ENCODE assay signal across 11 mouse cellular contexts in genomic region chr3:88334029-88334658, GRCm38 (mm10). TPM values are rescaled to one million over a fixed set of nuclear protein-coding genes. Genes with fewer than 3 reads are reported as not detected.
DNase-seq lines count a peak whose midpoint lies in the region; ATAC-seq lines count a peak whose summit lies in the region.
"Had no signal": no experiment of that assay in that cellular context is flagged by ENCODE, and none has a peak within 500 bp of the region (broad histone marks: within the 10 kb centered on the region; RNA-seq: fewer than 3 reads in every experiment).

No protein-coding gene starts in this region.

- DNase-seq in heart, postnatal 25 days (ENCODE audit: low spot score): no peak
- no peak for DNase-seq in thymus, postnatal 14 days
- no peak for DNase-seq in frontal cortex, postnatal 14 days (ENCODE audit: low spot score in 2 of 2)
- no peak for DNase-seq in testis, postnatal 10 days (ENCODE audit: low spot score)
- DNase-seq: cerebellum, postnatal 10 days had no signal

- no peak overlapping the region for H3K9ac ChIP-seq in heart, embryonic 15.5 days
- H3K9ac ChIP-seq in intestine, embryonic 15.5 days: peak overlapping the region; percentile 42
- 0 out of 2 replicates have a peak overlapping the region, but pooled peaks have one; percentile 4 for H3K9ac ChIP-seq in limb, embryonic 15.5 days
- H3K9ac ChIP-seq in stomach, embryonic 14.5 days (replicated peaks; ENCODE audit: low read depth, low read length): no peak overlapping the region

- no peaks in the 10 kb centered on the region for H3K27me3 ChIP-seq in heart, embryonic 15.5 days
- no peaks in the 10 kb centered on the region for H3K27me3 ChIP-seq in intestine, embryonic 15.5 days (replicated peaks)
- no peaks in the 10 kb centered on the region for H3K27me3 ChIP-seq in limb, embryonic 15.5 days
- no peaks in the 10 kb centered on the region for H3K27me3 ChIP-seq in stomach, embryonic 14.5 days (ENCODE audit: control insufficient read depth, insufficient read depth, low read length)

- peak overlapping the region; percentile 74; the same call in 1 of the 2 replicates for H3K4me2 ChIP-seq in heart, embryonic 15.5 days
- H3K4me2 ChIP-seq in intestine, embryonic 15.5 days (replicated peaks): peak overlapping the region; percentile 66
- H3K4me2 ChIP-seq in limb, embryonic 15.5 days: peak overlapping the region; percentile 12; the same call in 1 of the 2 replicates
- peak overlapping the region; percentile 34 for H3K4me2 ChIP-seq in stomach, embryonic 14.5 days (replicated peaks; ENCODE audit: low read depth, low read length)

- H3K4me1 ChIP-seq in heart, embryonic 15.5 days (replicated peaks): peaks cover 33% of the 10 kb centered on the region
- peaks cover 10% of the 10 kb centered on the region for H3K4me1 ChIP-seq in intestine, embryonic 15.5 days (replicated peaks)
- peaks cover 28% of the 10 kb centered on the region for H3K4me1 ChIP-seq in limb, embryonic 15.5 days
- peaks cover 18% of the 10 kb centered on the region for H3K4me1 ChIP-seq in stomach, embryonic 14.5 days (ENCODE audit: control insufficient read depth, insufficient read depth, low read length)

- H3K4me3 ChIP-seq in heart, embryonic 15.5 days: peak overlapping the region; percentile 96; the same call in 1 of the 2 replicates
- peak overlapping the region; percentile 81 for H3K4me3 ChIP-seq in intestine, embryonic 15.5 days (replicated peaks)
- peak overlapping the region; percentile 27 for H3K4me3 ChIP-seq in limb, embryonic 15.5 days
- H3K4me3 ChIP-seq in stomach, embryonic 14.5 days (ENCODE audit: low read depth, low read length): peak overlapping the region; percentile 25

- intact Hi-C loops in heart, postnatal 25 days (cut with DNase I): no loop called here

- H3K27ac ChIP-seq in heart, embryonic 15.5 days: 0 out of 2 replicates have a peak overlapping the region, but pooled peaks have one; percentile 9
- H3K27ac ChIP-seq in intestine, embryonic 15.5 days: peak overlapping the region; percentile 93
- H3K27ac ChIP-seq in limb, embryonic 15.5 days: peak overlapping the region; percentile 59
- H3K27ac ChIP-seq in stomach, embryonic 14.5 days (ENCODE audit: low read length): peak overlapping the region; percentile 82

- no peaks in the 10 kb centered on the region for H3K9me3 ChIP-seq in heart, embryonic 15.5 days (replicated peaks)
- no peaks in the 10 kb centered on the region for H3K9me3 ChIP-seq in intestine, embryonic 15.5 days
- H3K9me3 ChIP-seq in limb, embryonic 15.5 days: no peaks in the 10 kb centered on the region
- H3K9me3 ChIP-seq in stomach, embryonic 14.5 days (ENCODE audit: control insufficient read depth, low read depth, low read length): no peaks in the 10 kb centered on the region

- peaks cover 5% of the 10 kb centered on the region; the same call in 1 of the 2 replicates for H3K36me3 ChIP-seq in heart, embryonic 15.5 days
- peaks cover 2% of the 10 kb centered on the region; the same call in 1 of the 2 replicates for H3K36me3 ChIP-seq in intestine, embryonic 15.5 days
- H3K36me3 ChIP-seq in limb, embryonic 15.5 days: peaks cover 14% of the 10 kb centered on the region
- peaks cover 2% of the 10 kb centered on the region; the same call in 1 of the 2 replicates for H3K36me3 ChIP-seq in stomach, embryonic 14.5 days (ENCODE audit: control insufficient read depth, insufficient read depth, low read length)

- no peak for ATAC-seq in heart, embryonic 15.5 days (replicated peaks; ENCODE audit: insufficient number of reproducible peaks, insufficient read depth, low FRiP score, low read depth)
- ATAC-seq in intestine, embryonic 15.5 days: peak; percentile 83
- no peak for ATAC-seq in limb, embryonic 15.5 days (ENCODE audit: insufficient number of reproducible peaks, low FRiP score, low TSS enrichment, low read depth)
- peak; percentile 54 for ATAC-seq in stomach, embryonic 14.5 days (ENCODE audit: insufficient number of reproducible peaks, insufficient read depth, low FRiP score, low read depth)
- ATAC-seq: hindbrain, embryonic 16.5 days had no signal

- 43% methylated on average over 12 of the region's 12 CpGs for WGBS in heart, embryonic 15.5 days
- WGBS in intestine, embryonic 15.5 days: 34% methylated on average over 12 of the region's 12 CpGs
- WGBS in limb, embryonic 15.5 days: 45% methylated on average over 12 of the region's 12 CpGs
- WGBS in stomach, embryonic 14.5 days: 34% methylated on average over 12 of the region's 12 CpGs

RNA-seq across cellular contexts. Expression of gene Tmem79, which starts 1.8 kb away (rescaled TPM):
- 1.7 and 2.2 TPM in 2 replicates for polyA plus RNA-seq in heart, embryonic 15.5 days (2015; fragmentation: Nextera tagmentation; extraction: Ambion mirVana)
- 1 to 10 TPM; 1.8 to 2.2 TPM for total RNA-seq in heart, postnatal 25 days (2021)
- 20.6 and 21.6 TPM in 2 replicates for polyA plus RNA-seq in intestine, embryonic 15.5 days (2015; fragmentation: Nextera tagmentation; extraction: Ambion mirVana)
- polyA plus RNA-seq in limb, embryonic 15.5 days (2015; fragmentation: Nextera tagmentation; extraction: Ambion mirVana): 36.0 and 37.2 TPM in 2 replicates
- polyA plus RNA-seq in stomach, embryonic 14.5 days (2014; fragmentation: Nextera tagmentation; extraction: Ambion mirVana): 20.5 and 23.1 TPM in 2 replicates

RNA-seq across cellular contexts. Expression of gene Smg5, which starts 1.9 kb away (rescaled TPM):
- 41.1 and 52.8 TPM in 2 replicates for polyA plus RNA-seq in heart, embryonic 15.5 days (2015; fragmentation: Nextera tagmentation; extraction: Ambion mirVana)
- total RNA-seq in heart, postnatal 25 days (2021): 10 to 100 TPM; 42.9 to 45.5 TPM
- polyA plus RNA-seq in intestine, embryonic 15.5 days (2015; fragmentation: Nextera tagmentation; extraction: Ambion mirVana): 39.9 and 45.8 TPM in 2 replicates
- polyA plus RNA-seq in limb, embryonic 15.5 days (2015; fragmentation: Nextera tagmentation; extraction: Ambion mirVana): 42.7 and 42.9 TPM in 2 replicates
- 38.9 and 39.4 TPM in 2 replicates for polyA plus RNA-seq in stomach, embryonic 14.5 days (2014; fragmentation: Nextera tagmentation; extraction: Ambion mirVana)

RNA-seq across cellular contexts. Expression of gene Glmp, which starts 9.3 kb away (rescaled TPM):
- polyA plus RNA-seq in heart, embryonic 15.5 days (2015; fragmentation: Nextera tagmentation; extraction: Ambion mirVana): 143 and 156 TPM in 2 replicates
- total RNA-seq in heart, postnatal 25 days (2021): 10 to 100 TPM; 71.9 to 79.7 TPM
- polyA plus RNA-seq in intestine, embryonic 15.5 days (2015; fragmentation: Nextera tagmentation; extraction: Ambion mirVana): 268 and 282 TPM in 2 replicates
- polyA plus RNA-seq in limb, embryonic 15.5 days (2015; fragmentation: Nextera tagmentation; extraction: Ambion mirVana): 198 and 199 TPM in 2 replicates
- 121 and 132 TPM in 2 replicates for polyA plus RNA-seq in stomach, embryonic 14.5 days (2014; fragmentation: Nextera tagmentation; extraction: Ambion mirVana)

RNA-seq across cellular contexts. Expression of gene Paqr6, which starts 30.2 kb away (rescaled TPM):
- 3.9 and 5.1 TPM in 2 replicates for polyA plus RNA-seq in heart, embryonic 15.5 days (2015; fragmentation: Nextera tagmentation; extraction: Ambion mirVana)
- under 1 TPM; 0.39 to 0.42 TPM for total RNA-seq in heart, postnatal 25 days (2021)
- polyA plus RNA-seq in intestine, embryonic 15.5 days (2015; fragmentation: Nextera tagmentation; extraction: Ambion mirVana): 3.7 and 4.2 TPM in 2 replicates
- 16.4 and 16.9 TPM in 2 replicates for polyA plus RNA-seq in limb, embryonic 15.5 days (2015; fragmentation: Nextera tagmentation; extraction: Ambion mirVana)
- polyA plus RNA-seq in stomach, embryonic 14.5 days (2014; fragmentation: Nextera tagmentation; extraction: Ambion mirVana): 10.8 and 11.2 TPM in 2 replicates
- total RNA-seq: monocyte, adult 5-6 weeks had no signal

RNA-seq across cellular contexts. Expression of gene Cct3, which starts 37.2 kb away (rescaled TPM):
- 322 and 382 TPM in 2 replicates for polyA plus RNA-seq in heart, embryonic 15.5 days (2015; fragmentation: Nextera tagmentation; extraction: Ambion mirVana)
- 100 to 1,000 TPM; 184 to 199 TPM for total RNA-seq in heart, postnatal 25 days (2021)
- polyA plus RNA-seq in intestine, embryonic 15.5 days (2015; fragmentation: Nextera tagmentation; extraction: Ambion mirVana): 520 and 528 TPM in 2 replicates
- polyA plus RNA-seq in limb, embryonic 15.5 days (2015; fragmentation: Nextera tagmentation; extraction: Ambion mirVana): 440 and 451 TPM in 2 replicates
- polyA plus RNA-seq in stomach, embryonic 14.5 days (2014; fragmentation: Nextera tagmentation; extraction: Ambion mirVana): 495 and 512 TPM in 2 replicates

Comparison
In these comparisons a context has a peak if more than half of its experiments do, and no peak if none do; other contexts are left out.
1. ATAC-seq: peak in intestine, embryonic 15.5 days (single experiment) and stomach, embryonic 14.5 days (single experiment); none in heart, embryonic 15.5 days (single experiment) and limb, embryonic 15.5 days (single experiment).
2. H3K27ac ChIP-seq: peak in every context shown above with its lines; median percentile 93 in intestine, embryonic 15.5 days; 82 in stomach, embryonic 14.5 days; 59 in limb, embryonic 15.5 days; 9 in heart, embryonic 15.5 days.
3. H3K4me2 ChIP-seq: peak in every context shown above with its lines; median percentile 74 in heart, embryonic 15.5 days; 66 in intestine, embryonic 15.5 days; 34 in stomach, embryonic 14.5 days; 12 in limb, embryonic 15.5 days.
4. H3K4me3 ChIP-seq: peak in every context shown above with its lines; median percentile 96 in heart, embryonic 15.5 days; 81 in intestine, embryonic 15.5 days; 27 in limb, embryonic 15.5 days; 25 in stomach, embryonic 14.5 days.
5. H3K9ac ChIP-seq: peak in intestine, embryonic 15.5 days (single experiment) and limb, embryonic 15.5 days (single experiment); none in heart, embryonic 15.5 days (single experiment) and stomach, embryonic 14.5 days (single experiment).